ENCODE assay signal across 8 mouse cellular contexts in genomic region chr15:41162793-41163192, GRCm38 (mm10).
A peak's percentile ranks its signal among the peaks of the same experiment; 100 is the strongest.
DNase-seq lines count a peak whose midpoint lies in the region; TF ChIP-seq lines count a peak whose summit lies in the region.

No protein-coding gene starts in this region.

- TF ChIP-seq POLR2A in bone marrow macrophage, adult 2 months (IDR thresholded peaks at IDR 0.05; ENCODE audit: borderline replicate concordance, low read depth, low read length) = no peak
- no peak for TF ChIP-seq POLR2A in myocyte (IDR thresholded peaks at IDR 0.05; ENCODE audit: insufficient read length, low read depth)

- H3K4me3 ChIP-seq in bone marrow macrophage, adult 2 months (ENCODE audit: insufficient read depth, low read length) = no peak overlapping the region
- H3K4me3 ChIP-seq in myocyte = no peak overlapping the region

- intact Hi-C loops in left cerebral cortex, postnatal 14 days (cut with DNase I) = loop anchor here (10.0 kb wide), 3 partner anchors 492 to 812 kb away; no protein-coding TSS in a partner anchor

- TF ChIP-seq CTCF in bone marrow macrophage, adult 2 months (IDR thresholded peaks at IDR 0.05; ENCODE audit: low read depth, low read length) = peak; percentile 41; the same call in 1 of the 2 replicates

- no peaks in the 10 kb centered on the region for H3K36me3 ChIP-seq in myocyte (ENCODE audit: control insufficient read depth, insufficient read depth)

- peaks cover 3% of the 10 kb centered on the region; the same call in 1 of the 2 replicates for H3K4me1 ChIP-seq in bone marrow macrophage, adult 2 months (ENCODE audit: control insufficient read depth, insufficient read depth, low read length)

- no peaks in the 10 kb centered on the region for H3K79me2 ChIP-seq in myocyte (ENCODE audit: control insufficient read depth, insufficient read depth)

- no peaks in the 10 kb centered on the region for H3K27me3 ChIP-seq in myocyte (ENCODE audit: control insufficient read depth, insufficient read depth, insufficient read length)

- no peak overlapping the region for H3ac ChIP-seq in myocyte (ENCODE audit: control insufficient read depth, insufficient read length)

- peak overlapping the region; percentile 74 for H3K4me2 ChIP-seq in myocyte (ENCODE audit: low read depth)

- no peak overlapping the region for H3K27ac ChIP-seq in bone marrow macrophage, adult 2 months (ENCODE audit: insufficient read depth, low read depth, low read length)

- DNase-seq in right cerebral cortex, adult 18-20 months = peak; percentile 68
- DNase-seq in right cerebral cortex, postnatal 36 days (ENCODE audit: low spot score in 2 of 2) = no peak
- peak; percentile 23 for DNase-seq in fibroblast of lung, adult 2 months (ENCODE audit: low read depth)
- peak; percentile 56 for DNase-seq in induced T-regulatory cell, adult 2 months (ENCODE audit: low read depth)
- peak; percentile 70 to 73 for DNase-seq in left cerebral cortex, postnatal 14 days (ENCODE audit: low spot score in 2 of 2)
- DNase-seq in spleen, postnatal 36 days (ENCODE audit: low spot score in 2 of 2) = no peak

TF ChIP-seq in myocyte, 11 proteins besides CTCF, POLR2A, EP300 and RAD21:
- no peak for TF ChIP-seq SRF (IDR thresholded peaks at IDR 0.05; ENCODE audit: control insufficient read depth, insufficient read length, low read depth)
- no peak for TF ChIP-seq MAX (IDR thresholded peaks at IDR 0.05; ENCODE audit: low read depth)
- no peak for TF ChIP-seq REST (IDR thresholded peaks at IDR 0.05; ENCODE audit: insufficient read depth, insufficient read length)
- TF ChIP-seq E2F4 (IDR thresholded peaks at IDR 0.05; ENCODE audit: insufficient read depth) = no peak
- no peak for TF ChIP-seq USF1 (IDR thresholded peaks at IDR 0.05; ENCODE audit: low read depth)
- TF ChIP-seq MYOG (IDR thresholded peaks at IDR 0.05; ENCODE audit: control insufficient read depth in 1 of 3, insufficient read depth in 1 of 3, insufficient read length in 2 of 3, low read depth in 2 of 3) = no peak
- no peak for TF ChIP-seq TCF12 (IDR thresholded peaks at IDR 0.05; ENCODE audit: insufficient read depth, poor library complexity, severe bottlenecking)
- no peak for TF ChIP-seq TCF3 (IDR thresholded peaks at IDR 0.05; ENCODE audit: insufficient read length, low read depth)
- no peak for TF ChIP-seq CEBPB (IDR thresholded peaks at IDR 0.05; ENCODE audit: insufficient read depth, poor library complexity, severe bottlenecking)
- no peak for TF ChIP-seq POLR2AphosphoS2 (IDR thresholded peaks at IDR 0.05; ENCODE audit: insufficient read length, low read depth)
- no peak for TF ChIP-seq MYOD1 (IDR thresholded peaks at IDR 0.05; ENCODE audit: control insufficient read depth in 1 of 3, insufficient read length in 2 of 3, low read depth in 2 of 3)

Comparison
In these comparisons a context has a peak if more than half of its experiments do, and no peak if none do; other contexts are left out.
1. DNase-seq: peak in right cerebral cortex, adult 18-20 months (single experiment), fibroblast of lung, adult 2 months (single experiment), induced T-regulatory cell, adult 2 months (single experiment) and left cerebral cortex, postnatal 14 days (2 of 2); none in right cerebral cortex, postnatal 36 days (0 of 2) and spleen, postnatal 36 days (0 of 2).